Mouse (Mus musculus): ENCODE results near the gene Bscl2.

Bscl2 gene

GRCm38 (mm10) chr19:8837251-8837791 lies at the start of gene Bscl2:
Gene Bscl2 (plus strand): TSS chr19:8837467.
- DNase-seq (ENCODE audit: low read depth, low spot score), result peak; percentile 93

GRCm38 (mm10) chr19:8788521-8788920 lies 48.7 kb upstream of the Bscl2 start:
- DNase-seq (ENCODE audit: low read depth, low spot score), result peak; percentile 57

GRCm38 (mm10) chr19:8789171-8789570 lies 48.1 kb upstream of the Bscl2 start:
- DNase-seq (ENCODE audit: low read depth, low spot score), result no peak

- DNase-seq (ENCODE audit: low read depth, low spot score), result no peak
Measured at GRCm38 (mm10) chr19:8790171-8790570, 47.1 kb upstream of the Bscl2 start.

- peak; percentile 96 for DNase-seq (ENCODE audit: low read depth, low spot score)
Measured at GRCm38 (mm10) chr19:8798264-8798946, 38.9 kb upstream of the Bscl2 start, which contains the start of gene Polr2g. Gene Polr2g (minus strand): TSS chr19:8798577.

- no peak for DNase-seq (ENCODE audit: low read depth, low spot score)
Measured at GRCm38 (mm10) chr19:8798947-8799315, 38.3 kb upstream of the Bscl2 start.

GRCm38 (mm10) chr19:8802130-8802821 lies 35.0 kb upstream of the Bscl2 start, which contains the start of gene Zbtb3:
Gene Zbtb3 (plus strand): TSS chr19:8802555.
- peak; percentile 100 for DNase-seq (ENCODE audit: low read depth, low spot score)

GRCm38 (mm10) chr19:8803204-8803780 lies 34.0 kb upstream of the Bscl2 start:
- no peak for DNase-seq (ENCODE audit: low read depth, low spot score)

GRCm38 (mm10) chr19:8803879-8804660 lies 33.2 kb upstream of the Bscl2 start:
- no peak for DNase-seq (ENCODE audit: low read depth, low spot score)

GRCm38 (mm10) chr19:8806810-8807209 lies 30.5 kb upstream of the Bscl2 start:
- DNase-seq (ENCODE audit: low read depth, low spot score), result no peak

GRCm38 (mm10) chr19:8815812-8816211 lies 21.5 kb upstream of the Bscl2 start:
- DNase-seq (ENCODE audit: low read depth, low spot score), result no peak

GRCm38 (mm10) chr19:8817001-8817400 lies 20.3 kb upstream of the Bscl2 start:
- DNase-seq (ENCODE audit: low read depth, low spot score), result no peak

GRCm38 (mm10) chr19:8818301-8818798 lies 18.9 kb upstream of the Bscl2 start:
- no peak for DNase-seq (ENCODE audit: low read depth, low spot score)

- DNase-seq (ENCODE audit: low read depth, low spot score), result peak; percentile 100
Measured at GRCm38 (mm10) chr19:8818801-8819595, 18.3 kb upstream of the Bscl2 start, which contains the start of gene Ttc9c. Gene Ttc9c (minus strand): TSS chr19:8819333.

- peak; percentile 99 for DNase-seq (ENCODE audit: low read depth, low spot score)
Measured at GRCm38 (mm10) chr19:8819596-8820423, 17.5 kb upstream of the Bscl2 start, which contains the start of gene Hnrnpul2. Gene Hnrnpul2 (plus strand): TSS chr19:8820010.

- DNase-seq (ENCODE audit: low read depth, low spot score), result no peak
Measured at GRCm38 (mm10) chr19:8820424-8820956, 16.8 kb upstream of the Bscl2 start.

GRCm38 (mm10) chr19:8821146-8821545 lies 16.1 kb upstream of the Bscl2 start:
- DNase-seq (ENCODE audit: low read depth, low spot score), result no peak

- DNase-seq (ENCODE audit: low read depth, low spot score), result peak; percentile 52
Measured at GRCm38 (mm10) chr19:8822696-8823095, 14.6 kb upstream of the Bscl2 start.

GRCm38 (mm10) chr19:8829660-8830059 lies 7.6 kb upstream of the Bscl2 start, which contains the start of gene AC129217.1:
Gene AC129217.1 (plus strand): TSS chr19:8829773.
- no peak for DNase-seq (ENCODE audit: low read depth, low spot score)

Data from R1 (cell line).